Mouse (Mus musculus) lung, postnatal 25 days (tissue): ENCODE measurements around the gene Chd3.

Experiments
- DNase-seq: peaks from one replicate; pipeline ENCODE4 v3.0.0; 2022; ENCODE audit warnings: low spot score

The Chd3 gene

GRCm38 (mm10) chr11:69369215-69369989 is at the start of gene Chd3:
Gene Chd3 (minus strand): TSS chr11:69369406.
- no peak for DNase-seq

- peak; percentile 96 for DNase-seq
Observed at GRCm38 (mm10) chr11:69417449-69418384, 48.5 kb upstream of the Chd3 start.

GRCm38 (mm10) chr11:69416921-69417448 is 47.8 kb upstream of the Chd3 start:
- no peak for DNase-seq

GRCm38 (mm10) chr11:69416509-69416908 is 47.3 kb upstream of the Chd3 start:
- no peak for DNase-seq

GRCm38 (mm10) chr11:69415668-69416451 is 46.7 kb upstream of the Chd3 start:
- no peak for DNase-seq

GRCm38 (mm10) chr11:69415327-69415667 is 46.1 kb upstream of the Chd3 start:
- DNase-seq = no peak

- DNase-seq = no peak
Observed at GRCm38 (mm10) chr11:69414421-69415326, 45.5 kb upstream of the Chd3 start.

GRCm38 (mm10) chr11:69413221-69414181 is 44.3 kb upstream of the Chd3 start, which contains the start of gene Kdm6b:
Gene Kdm6b (minus strand): TSS chr11:69413675.
- DNase-seq = no peak

GRCm38 (mm10) chr11:69412548-69412947 is 43.3 kb upstream of the Chd3 start:
- DNase-seq = no peak

- DNase-seq = no peak
Observed at GRCm38 (mm10) chr11:69411538-69412203, 42.5 kb upstream of the Chd3 start.

- DNase-seq = peak; percentile 93
Observed at GRCm38 (mm10) chr11:69411073-69411535, 41.9 kb upstream of the Chd3 start.

GRCm38 (mm10) chr11:69410310-69411072 is 41.3 kb upstream of the Chd3 start:
- peak; percentile 86 for DNase-seq

- DNase-seq = no peak
Observed at GRCm38 (mm10) chr11:69410045-69410309, 40.8 kb upstream of the Chd3 start.

GRCm38 (mm10) chr11:69409378-69410044 is 40.3 kb upstream of the Chd3 start:
- peak; percentile 85 for DNase-seq

GRCm38 (mm10) chr11:69408541-69409377 is 39.6 kb upstream of the Chd3 start:
- DNase-seq = peak; percentile 94

- no peak for DNase-seq
Observed at GRCm38 (mm10) chr11:69407724-69408004, 38.5 kb upstream of the Chd3 start.
